Mouse (Mus musculus): Measurements from ENCODE around the gene Psme2. TPM values are rescaled to one million over a fixed set of nuclear protein-coding genes. Genes with fewer than 3 reads are reported as not detected.

Gene Psme2
- total and polyA plus RNA-seq, 3 experiments: 467 to 757 (median 684) TPM

- dilution Hi-C loops (cut with MboI; ENCODE audit: extremely low pct_ligation_motif_present, extremely low pct_unique_long_range_greater_than_20kb, low sequenced_read_pairs) (no loop called here), in situ Hi-C loops (cut with MboI; ENCODE audit: low pct_ligation_motif_present, low pct_unique_long_range_greater_than_20kb, low sequenced_read_pairs) (no loop called here)
- H3K4me2 ChIP-seq (ENCODE audit: insufficient read depth, low read depth, poor library complexity, severe bottlenecking): peak within 1 kb of the TSS; percentile 73
- DNase-seq (ENCODE audit: extremely low read depth): peak; percentile 99
- no peaks in the 10 kb centered on the region for H3K9me3 ChIP-seq (replicated peaks; ENCODE audit: low read length)
- H3K79me2 ChIP-seq (replicated peaks; ENCODE audit: control insufficient read depth, extremely low read depth, insufficient read depth, poor library complexity, severe bottlenecking): peaks cover 6% of the 10 kb centered on the region; the same call in 1 of the 2 replicates
- H3K4me3 ChIP-seq (replicated peaks in 1 of 3; ENCODE audit: low read depth in 2 of 3, low read length in 2 of 3, poor library complexity in 1 of 3): peak within 1 kb of the TSS; percentile 69 to 80 (median 80)
- peak within 1 kb of the TSS; percentile 95 for H3K27ac ChIP-seq (ENCODE audit: insufficient read depth, low read depth)
- H3K4me1 ChIP-seq (ENCODE audit: control insufficient read depth in 1 of 2, insufficient read depth in 2 of 2): peaks cover 9 to 32% of the 10 kb centered on the region in 2 experiments
- H3K36me3 ChIP-seq (replicated peaks in 1 of 2; ENCODE audit: control insufficient read depth in 1 of 2, insufficient read depth in 1 of 2, low read length in 1 of 2): peaks cover 17 to 36% of the 10 kb centered on the region in 2 experiments
- TF ChIP-seq TCF12 (IDR thresholded peaks at IDR 0.05; ENCODE audit: low read depth, low read length) (peak; percentile 33), MEF2A (IDR thresholded peaks at IDR 0.05; ENCODE audit: borderline replicate concordance, low read depth, low read length) (peak; percentile 51; the same call in 1 of the 2 replicates), POLR2AphosphoS2 (IDR thresholded peaks at IDR 0.05; ENCODE audit: low read depth, low read length) (no peak; the same call in 1 of the 2 replicates), ZMIZ1 (IDR thresholded peaks at IDR 0.05; ENCODE audit: low read depth, low read length) (peak; percentile 41; the same call in 1 of the 2 replicates), NELFE (IDR thresholded peaks at IDR 0.05; ENCODE audit: low read depth, low read length) (0 out of 2 replicates have a peak, but pooled peaks have one; percentile 19), NRF1 (IDR thresholded peaks at IDR 0.05; ENCODE audit: low read depth, low read length) (peak; percentile 48; the same call in 1 of the 2 replicates), MAX (IDR thresholded peaks at IDR 0.05; ENCODE audit: low read length) (peak; percentile 97), RAD21 (IDR thresholded peaks at IDR 0.05; ENCODE audit: low read depth, low read length) (no peak), HCFC1 (IDR thresholded peaks at IDR 0.05; ENCODE audit: low read depth, low read length) (peak; percentile 60; the same call in 1 of the 2 replicates), KAT2A (IDR thresholded peaks at IDR 0.05; ENCODE audit: insufficient replicate concordance, low read length) (no peak), ZC3H11A (IDR thresholded peaks at IDR 0.05; ENCODE audit: low read depth, low read length) (no peak), USF1 (IDR thresholded peaks at IDR 0.05; ENCODE audit: low read depth, low read length) (peak; percentile 85), POLR2A (IDR thresholded peaks at IDR 0.05; ENCODE audit: low read depth, low read length) (peak; percentile 39), CHD2 (IDR thresholded peaks at IDR 0.05; ENCODE audit: low read length) (peak; percentile 95), CHD1 (IDR thresholded peaks at IDR 0.05; ENCODE audit: low read depth, low read length) (no peak), MAZ (IDR thresholded peaks at IDR 0.05; ENCODE audit: low read depth, low read length) (peak; percentile 91), ZKSCAN1 (IDR thresholded peaks at IDR 0.05; ENCODE audit: borderline replicate concordance, low read depth, low read length) (no peak), EP300 (IDR thresholded peaks at IDR 0.05; ENCODE audit: low read length) (no peak), MXI1 (IDR thresholded peaks at IDR 0.05; ENCODE audit: low read depth, low read length) (peak; percentile 91), RCOR1 (conservative IDR thresholded peaks at IDR 0.05; ENCODE audit: low read depth, low read length) (no peak; the same call in 1 of the 2 replicates), BHLHE40 (IDR thresholded peaks at IDR 0.05; ENCODE audit: low read depth, low read length) (peak; percentile 73), UBTF (IDR thresholded peaks at IDR 0.05; ENCODE audit: low read depth, low read length) (no peak), GABPA (IDR thresholded peaks at IDR 0.05; ENCODE audit: insufficient replicate concordance, low read depth, low read length) (no peak), IRF4 (IDR thresholded peaks at IDR 0.05; ENCODE audit: low read depth, low read length) (peak; percentile 31), JUND (conservative IDR thresholded peaks at IDR 0.05; ENCODE audit: low read depth, low read length) (0 out of 2 replicates have a peak, but pooled peaks have one; percentile 19), PAX5 (IDR thresholded peaks at IDR 0.05; ENCODE audit: low read length) (no peak), ELF1 (IDR thresholded peaks at IDR 0.05; ENCODE audit: low read depth, low read length) (peak; percentile 86), ETS1 (conservative IDR thresholded peaks at IDR 0.05; ENCODE audit: low read depth, low read length) (peak; percentile 51; the same call in 1 of the 2 replicates), CTCF (conservative IDR thresholded peaks at IDR 0.05 in 1 of 2, IDR thresholded peaks at IDR 0.05 in 1 of 2; ENCODE audit: low read depth in 2 of 2, low read length in 2 of 2) (no peak), MYC (IDR thresholded peaks at IDR 0.05; ENCODE audit: low read depth, low read length) (peak; percentile 64; the same call in 1 of the 2 replicates), SIN3A (IDR thresholded peaks at IDR 0.05; ENCODE audit: low read length) (peak; percentile 89), MAFK (IDR thresholded peaks at IDR 0.05; ENCODE audit: insufficient replicate concordance, low read length) (no peak), ZNF384 (IDR thresholded peaks at IDR 0.05; ENCODE audit: low read depth, low read length) (no peak), SMC3 (IDR thresholded peaks at IDR 0.05; ENCODE audit: low read depth, low read length) (no peak), USF2 (conservative IDR thresholded peaks at IDR 0.05; ENCODE audit: low read depth, low read length) (peak; percentile 70), TBP (conservative IDR thresholded peaks at IDR 0.05; ENCODE audit: low read depth, low read length) (peak; percentile 71), E2F4 (IDR thresholded peaks at IDR 0.05; ENCODE audit: insufficient replicate concordance, low read depth, low read length) (no peak)
- no peaks in the 10 kb centered on the region for H3K27me3 ChIP-seq (replicated peaks)
- H3K9ac ChIP-seq (ENCODE audit: insufficient read depth, low read depth): peak within 1 kb of the TSS; percentile 87
These were observed 30.5 kb downstream of the Psme2 start, which contains the start of gene A730061H03Rik for GRCm38 (mm10) chr14:55560202-55561073. A730061H03Rik (minus strand) TSS chr14:55560406.
